Mouse (Mus musculus): ENCODE data around the gene Foxj1. TPM values are rescaled to one million over a fixed set of nuclear protein-coding genes. Genes with fewer than 3 reads are reported as not detected.

The Foxj1 gene
- total and polyA plus RNA-seq, 3 experiments, result 0.26 to 3.0 (median 2.6) TPM

- H3K4me2 ChIP-seq (ENCODE audit: insufficient read depth, low read depth, poor library complexity, severe bottlenecking), result no peak overlapping the region
- dilution Hi-C loops (cut with MboI; ENCODE audit: extremely low pct_ligation_motif_present, extremely low pct_unique_long_range_greater_than_20kb, low sequenced_read_pairs), result no loop called here
- H3K79me2 ChIP-seq (replicated peaks; ENCODE audit: control insufficient read depth, extremely low read depth, insufficient read depth, poor library complexity, severe bottlenecking), result no peaks in the 10 kb centered on the region
- H3K9ac ChIP-seq (ENCODE audit: insufficient read depth, low read depth), result no peak overlapping the region
- no peak overlapping the region for H3K4me3 ChIP-seq (replicated peaks in 1 of 3; ENCODE audit: low read depth in 2 of 3, low read length in 2 of 3, poor library complexity in 1 of 3)
- no peak for DNase-seq (ENCODE audit: extremely low read depth)
- H3K9me3 ChIP-seq (replicated peaks; ENCODE audit: low read length), result no peaks in the 10 kb centered on the region
- in situ Hi-C loops (cut with MboI; ENCODE audit: low pct_ligation_motif_present, low pct_unique_long_range_greater_than_20kb, low sequenced_read_pairs), result no loop called here
- TF ChIP-seq UBTF (IDR thresholded peaks at IDR 0.05; ENCODE audit: low read depth, low read length) (no peak), JUN (IDR thresholded peaks at IDR 0.05; ENCODE audit: insufficient read depth, low read depth, low read length) (no peak), IRF4 (IDR thresholded peaks at IDR 0.05; ENCODE audit: low read depth, low read length) (no peak), ZNF384 (IDR thresholded peaks at IDR 0.05; ENCODE audit: low read depth, low read length) (no peak), BHLHE40 (IDR thresholded peaks at IDR 0.05; ENCODE audit: low read depth, low read length) (no peak), RAD21 (IDR thresholded peaks at IDR 0.05; ENCODE audit: low read depth, low read length) (no peak), TBP (conservative IDR thresholded peaks at IDR 0.05; ENCODE audit: low read depth, low read length) (no peak), MAZ (IDR thresholded peaks at IDR 0.05; ENCODE audit: low read depth, low read length) (no peak), MEF2A (IDR thresholded peaks at IDR 0.05; ENCODE audit: borderline replicate concordance, low read depth, low read length) (no peak), USF1 (IDR thresholded peaks at IDR 0.05; ENCODE audit: low read depth, low read length) (no peak), SIN3A (IDR thresholded peaks at IDR 0.05; ENCODE audit: low read length) (no peak), CTCF (conservative IDR thresholded peaks at IDR 0.05 in 1 of 2, IDR thresholded peaks at IDR 0.05 in 1 of 2; ENCODE audit: low read depth in 2 of 2, low read length in 2 of 2) (no peak), HCFC1 (IDR thresholded peaks at IDR 0.05; ENCODE audit: low read depth, low read length) (no peak), TCF12 (IDR thresholded peaks at IDR 0.05; ENCODE audit: low read depth, low read length) (no peak), ETS1 (conservative IDR thresholded peaks at IDR 0.05; ENCODE audit: low read depth, low read length) (no peak), POLR2AphosphoS2 (IDR thresholded peaks at IDR 0.05; ENCODE audit: low read depth, low read length) (no peak)
- no peak overlapping the region for H3K27ac ChIP-seq (ENCODE audit: insufficient read depth, low read depth)
- peaks cover 16% of the 10 kb centered on the region for H3K27me3 ChIP-seq (replicated peaks)
- peaks cover 43 to 65% of the 10 kb centered on the region in 2 experiments for H3K4me1 ChIP-seq (ENCODE audit: control insufficient read depth in 1 of 2, insufficient read depth in 2 of 2)
- H3K36me3 ChIP-seq (replicated peaks in 1 of 2; ENCODE audit: control insufficient read depth in 1 of 2, insufficient read depth in 1 of 2, low read length in 1 of 2), result no peaks in the 10 kb centered on the region
Measured at GRCm38 (mm10) chr11:116332232-116332982, 2.8 kb downstream of the Foxj1 start.

GRCm38 (mm10) chr11:116330211-116330518 lies 5.0 kb downstream of the Foxj1 start:
- no peaks in the 10 kb centered on the region for H3K36me3 ChIP-seq (replicated peaks in 1 of 2; ENCODE audit: control insufficient read depth in 1 of 2, insufficient read depth in 1 of 2, low read length in 1 of 2)
- peaks cover 14% of the 10 kb centered on the region for H3K27me3 ChIP-seq (replicated peaks)
- peak overlapping the region; percentile 24 for H3K9ac ChIP-seq (ENCODE audit: insufficient read depth, low read depth)
- no peak for DNase-seq (ENCODE audit: extremely low read depth)
- H3K4me2 ChIP-seq (ENCODE audit: insufficient read depth, low read depth, poor library complexity, severe bottlenecking), result peak overlapping the region; percentile 22
- no peaks in the 10 kb centered on the region for H3K79me2 ChIP-seq (replicated peaks; ENCODE audit: control insufficient read depth, extremely low read depth, insufficient read depth, poor library complexity, severe bottlenecking)
- peak overlapping the region; percentile 94 for H3K27ac ChIP-seq (ENCODE audit: insufficient read depth, low read depth)
- H3K4me3 ChIP-seq (replicated peaks in 1 of 3; ENCODE audit: low read depth in 2 of 3, low read length in 2 of 3, poor library complexity in 1 of 3), result no peak overlapping the region
- dilution Hi-C loops (cut with MboI; ENCODE audit: extremely low pct_ligation_motif_present, extremely low pct_unique_long_range_greater_than_20kb, low sequenced_read_pairs), result no loop called here
- no peaks in the 10 kb centered on the region for H3K9me3 ChIP-seq (replicated peaks; ENCODE audit: low read length)
- no peak for TF ChIP-seq JUN (IDR thresholded peaks at IDR 0.05; ENCODE audit: insufficient read depth, low read depth, low read length)
- TF ChIP-seq USF1 (IDR thresholded peaks at IDR 0.05; ENCODE audit: low read depth, low read length), result no peak
- peak; percentile 97 for TF ChIP-seq CHD1 (IDR thresholded peaks at IDR 0.05; ENCODE audit: low read depth, low read length)
- no peak for TF ChIP-seq MAX (IDR thresholded peaks at IDR 0.05; ENCODE audit: low read length)
- no peak for TF ChIP-seq ZKSCAN1 (IDR thresholded peaks at IDR 0.05; ENCODE audit: borderline replicate concordance, low read depth, low read length)
- TF ChIP-seq IRF4 (IDR thresholded peaks at IDR 0.05; ENCODE audit: low read depth, low read length), result peak; percentile 79
- TF ChIP-seq SMC3 (IDR thresholded peaks at IDR 0.05; ENCODE audit: low read depth, low read length), result no peak
- TF ChIP-seq TBP (conservative IDR thresholded peaks at IDR 0.05; ENCODE audit: low read depth, low read length), result no peak
- no peak for TF ChIP-seq ZNF384 (IDR thresholded peaks at IDR 0.05; ENCODE audit: low read depth, low read length)
- TF ChIP-seq NRF1 (IDR thresholded peaks at IDR 0.05; ENCODE audit: low read depth, low read length), result no peak
- TF ChIP-seq MAFK (IDR thresholded peaks at IDR 0.05; ENCODE audit: insufficient replicate concordance, low read length), result no peak
- TF ChIP-seq MXI1 (IDR thresholded peaks at IDR 0.05; ENCODE audit: low read depth, low read length), result 0 out of 2 replicates have a peak, but pooled peaks have one; percentile 9
- peak; percentile 57; the same call in 1 of the 2 replicates for TF ChIP-seq TCF12 (IDR thresholded peaks at IDR 0.05; ENCODE audit: low read depth, low read length)
- TF ChIP-seq JUND (conservative IDR thresholded peaks at IDR 0.05; ENCODE audit: low read depth, low read length), result no peak
- peak; percentile 13; the same call in 1 of the 2 replicates for TF ChIP-seq BHLHE40 (IDR thresholded peaks at IDR 0.05; ENCODE audit: low read depth, low read length)
- TF ChIP-seq POLR2A (IDR thresholded peaks at IDR 0.05; ENCODE audit: low read depth, low read length), result no peak
- no peak for TF ChIP-seq ZMIZ1 (IDR thresholded peaks at IDR 0.05; ENCODE audit: low read depth, low read length)
- TF ChIP-seq ZC3H11A (IDR thresholded peaks at IDR 0.05; ENCODE audit: low read depth, low read length), result no peak
- TF ChIP-seq MAZ (IDR thresholded peaks at IDR 0.05; ENCODE audit: low read depth, low read length), result peak; percentile 86; the same call in 1 of the 2 replicates
- TF ChIP-seq HCFC1 (IDR thresholded peaks at IDR 0.05; ENCODE audit: low read depth, low read length), result peak; percentile 26; the same call in 1 of the 2 replicates
- TF ChIP-seq E2F4 (IDR thresholded peaks at IDR 0.05; ENCODE audit: insufficient replicate concordance, low read depth, low read length), result no peak
- no peak for TF ChIP-seq RAD21 (IDR thresholded peaks at IDR 0.05; ENCODE audit: low read depth, low read length)
- peak; percentile 28; the same call in 1 of the 2 replicates for TF ChIP-seq CHD2 (IDR thresholded peaks at IDR 0.05; ENCODE audit: low read length)
- TF ChIP-seq ETS1 (conservative IDR thresholded peaks at IDR 0.05; ENCODE audit: low read depth, low read length), result peak; percentile 65; the same call in 1 of the 2 replicates
- peaks cover 40 to 68% of the 10 kb centered on the region in 2 experiments for H3K4me1 ChIP-seq (ENCODE audit: control insufficient read depth in 1 of 2, insufficient read depth in 2 of 2)
- in situ Hi-C loops (cut with MboI; ENCODE audit: low pct_ligation_motif_present, low pct_unique_long_range_greater_than_20kb, low sequenced_read_pairs), result no loop called here

Measured in CH12.LX (cell line).